Mouse (Mus musculus): ENCODE results near the gene Npm1. TPM values are rescaled to one million over a fixed set of nuclear protein-coding genes. Genes with fewer than 3 reads are reported as not detected.

Npm1 gene
- polyA plus RNA-seq (2012; rRNA removed): 3.5 and 5.9 TPM in 2 replicates

DNA sequence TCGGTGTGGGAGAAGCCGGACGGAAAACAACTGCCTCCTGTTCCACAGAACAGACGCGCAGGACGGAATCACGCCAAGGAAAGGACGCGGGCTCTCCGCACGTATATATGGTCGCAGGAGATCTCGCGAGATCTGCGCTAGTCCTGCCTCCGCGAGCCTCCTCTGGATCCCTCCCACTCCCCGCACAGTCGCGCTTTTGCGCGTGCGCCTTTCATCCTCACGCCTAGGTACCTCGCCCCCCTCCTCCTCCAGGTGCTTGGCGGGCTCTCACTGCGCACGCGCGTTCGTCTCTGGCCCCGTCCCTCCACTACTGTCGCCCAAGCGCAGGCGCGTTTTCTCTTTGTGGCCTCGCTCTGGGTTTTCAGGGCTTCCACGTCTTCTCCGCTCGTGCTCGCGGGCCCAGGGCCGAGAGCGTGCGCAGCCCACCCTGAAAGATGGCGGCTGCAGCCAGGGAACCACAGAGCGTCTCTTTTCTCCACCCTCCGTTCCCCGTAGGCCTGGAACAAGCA, at the start of gene Npm1:
Npm1 (minus strand) TSS at position 209 of the 509 bp plus-strand sequence.

DNA sequence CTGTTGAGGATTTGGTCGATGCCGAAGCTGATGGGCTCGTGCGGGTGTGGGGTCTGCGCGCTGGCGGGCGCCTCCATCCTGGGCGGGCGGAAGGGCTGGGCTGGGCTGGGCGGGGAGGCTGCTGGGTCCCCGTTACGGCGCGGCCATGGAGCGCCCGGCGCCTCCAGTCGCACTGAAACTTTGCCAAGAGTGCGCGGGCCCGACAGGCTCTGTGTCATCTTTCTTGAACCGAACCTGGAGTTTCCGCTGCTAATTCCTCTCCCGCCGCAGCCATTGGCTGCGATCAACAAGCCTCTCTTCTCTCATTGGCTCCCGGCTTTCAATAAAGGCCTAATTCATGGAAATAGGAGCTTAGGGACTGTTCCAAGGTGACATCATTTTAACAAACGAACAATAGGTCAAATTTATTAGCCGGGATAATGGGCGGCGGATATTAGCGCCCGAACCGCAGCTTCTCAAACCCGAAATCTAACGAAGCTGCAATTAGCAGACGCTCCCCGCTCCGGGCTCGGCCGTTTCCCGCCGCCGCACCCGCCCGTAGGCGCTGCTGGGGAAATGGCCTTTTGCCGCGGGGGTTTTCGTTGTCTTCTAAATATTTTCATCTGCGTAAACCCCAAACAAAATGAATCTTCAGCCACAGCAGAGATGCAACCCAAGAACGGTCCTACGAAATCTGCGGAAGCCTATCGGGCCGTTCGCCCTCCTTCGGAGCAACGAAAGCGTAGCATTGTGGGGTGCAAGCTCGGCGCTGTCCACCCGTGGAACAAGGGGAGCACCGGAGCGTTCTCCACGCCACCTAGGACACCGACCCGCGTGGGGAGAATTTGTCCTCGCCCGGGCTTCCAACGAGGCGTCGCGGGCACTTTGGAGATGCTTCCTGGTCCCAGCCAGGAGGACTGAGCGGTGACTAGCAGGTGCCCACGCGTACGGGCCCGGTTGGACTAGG, 40.6 kb upstream of the Npm1 start, which contains the start of gene Tlx3:
Tlx3 (minus strand) TSS at position 207 of the 946 bp plus-strand sequence.

DNA sequence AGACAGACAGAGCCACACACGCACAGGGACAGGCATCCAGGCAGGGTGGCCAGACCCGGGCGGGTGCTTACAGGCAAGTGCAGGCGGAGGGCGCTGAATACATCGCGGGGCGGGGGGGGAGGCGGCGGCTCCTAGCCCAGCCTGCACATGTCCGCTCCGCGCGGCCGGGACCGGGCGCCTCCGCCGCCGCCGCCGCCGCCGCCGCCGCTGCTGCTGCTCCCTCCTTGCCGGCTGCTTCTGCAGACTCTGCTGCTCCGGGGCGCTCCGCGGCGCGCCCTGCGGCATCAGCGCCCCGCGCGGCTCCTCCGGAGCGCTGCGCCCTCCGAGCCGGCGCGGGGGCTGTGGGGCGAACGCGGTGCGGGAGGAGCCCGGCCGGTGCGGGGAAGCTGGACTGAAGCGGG, 15.8 kb downstream of the Npm1 start, which contains the start of gene Fgf18:
Fgf18 (minus strand) TSS at position 230 of the 401 bp plus-strand sequence.

Other genes with a start within 250 kb of the Npm1 start
- gene Fgf18, start 15.8 kb downstream of the Npm1 start, polyA plus RNA-seq (2012; rRNA removed): 0.23 and 0.26 TPM in 2 replicates
- gene Tlx3, start 40.4 kb upstream of the Npm1 start, polyA plus RNA-seq (2012; rRNA removed): not detected in 2 replicates
- not detected in 2 replicates for gene Gm12117, start 113.5 kb upstream of the Npm1 start, polyA plus RNA-seq (2012; rRNA removed)

Measured in stomach, adult 2 months (tissue).